Mouse (Mus musculus) intestine, postnatal 0 days (tissue): ENCODE measurements at regions not wholly inside any gene's neighbourhood (a gene's known extent, or its start where the extent isn't known, plus 50 kb on each side); places are given as distances from the start of the nearest gene placed in this dataset.

Experiments used
- ATAC-seq: fragments of 200-750 bp; cut with Nextera tagmentation; 2 replicates; pipeline ENCODE4 v1.8.0; 2017; ENCODE audit warnings: mild to moderate bottlenecking, moderate TSS enrichment, moderate library complexity
- H3K27ac ChIP-seq: fragments of 300-500 bp; sonication (generic); 2 replicates; pipeline ENCODE4 v1.5.1; 2014; ENCODE audit warnings: mild to moderate bottlenecking, low read depth, low read length, moderate library complexity
- H3K27me3 ChIP-seq: fragments of 300-500 bp; sonication (generic); replicated peaks from 2 replicates; pipeline ENCODE4 v1.6.1; 2014; ENCODE audit warnings: low read length, mixed read lengths; ENCODE audit not compliant: control insufficient read depth, insufficient read depth
- H3K36me3 ChIP-seq: fragments of 300-500 bp; sonication (generic); 2 replicates; pipeline ENCODE4 v1.6.1; 2014; ENCODE audit warnings: mild to moderate bottlenecking, moderate library complexity; ENCODE audit not compliant: control insufficient read depth, insufficient read depth
- H3K4me1 ChIP-seq: fragments of 300-500 bp; sonication (generic); replicated peaks from 2 replicates; pipeline ENCODE4 v1.6.1; 2014; ENCODE audit warnings: antibody characterized with exemption, low read length, mixed read lengths; ENCODE audit not compliant: control insufficient read depth, insufficient read depth
- H3K4me2 ChIP-seq: fragments of 300-500 bp; sonication (generic); replicated peaks from 2 replicates; pipeline ENCODE4 v1.6.1; 2014; ENCODE audit warnings: low read depth, mild to moderate bottlenecking, moderate library complexity
- H3K4me3 ChIP-seq: fragments of 300-500 bp; sonication (generic); 2 replicates; pipeline ENCODE4 v1.5.1; 2014; ENCODE audit warnings: low read depth, low read length
- H3K9ac ChIP-seq: fragments of 300-500 bp; sonication (generic); 2 replicates; pipeline ENCODE4 v1.6.1; 2014; ENCODE audit warnings: mild to moderate bottlenecking, low read depth, low read length
- H3K9me3 ChIP-seq: fragments of 300-500 bp; sonication (generic); 2 replicates; pipeline ENCODE4 v1.6.1; 2016; ENCODE audit warnings: mixed run types; ENCODE audit not compliant: control insufficient read depth
- CTCF ChIP-seq: sonication (generic); IDR thresholded peaks from 2 replicates; pipeline ENCODE4 v1.5.1; 2016; ENCODE audit warnings: low read depth, mild to moderate bottlenecking, control low read depth, antibody characterized with exemption, moderate library complexity
- WGBS: fragments of 180-500 bp; shearing (Covaris S2); extraction: QIAGEN DNeasy Blood & Tissue Kit; methylation state at CpG from one replicate; pipeline ENCODE4 v1.1.7; 2014; 5-methylcytosine and 5-hydroxymethylcytosine counted together

DNA sequence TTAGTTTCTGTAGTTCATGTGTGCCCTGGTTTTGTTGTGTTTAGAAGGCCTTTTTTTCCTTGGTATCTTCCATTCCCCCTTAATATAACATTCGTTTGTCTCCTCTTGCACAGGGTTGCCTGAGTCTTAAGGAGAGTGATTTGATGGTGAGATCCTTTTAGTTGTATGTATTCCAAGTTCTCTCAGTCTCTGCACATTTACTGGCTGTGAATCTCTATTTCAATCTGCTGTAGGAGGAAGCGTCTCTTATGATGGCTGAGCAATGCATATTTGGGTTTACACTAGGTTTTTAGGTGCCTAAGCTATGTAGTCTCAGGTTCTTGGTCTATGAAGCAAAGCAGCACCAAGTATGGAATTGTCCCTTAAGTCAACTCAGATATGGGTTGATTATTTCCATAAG lies 296.8 kb upstream of the Klhl1 start:
- Histone ChIP-seq H3K4me3 (no peak overlapping the region), H3K4me1 (no peaks in the 10 kb centered on the region), H3K27me3 (no peaks in the 10 kb centered on the region), H3K9ac (no peak overlapping the region), H3K27ac (no peak overlapping the region), H3K36me3 (no peaks in the 10 kb centered on the region), H3K9me3 (no peaks in the 10 kb centered on the region), H3K4me2 (no peak overlapping the region)
- TF ChIP-seq CTCF: no peak
- ATAC-seq: no peak
- 80% methylated on average over 2 of the region's 2 CpGs for WGBS

GRCm38 (mm10) chr14:96805284-96805683 lies 286.4 kb upstream of the Klhl1 start:
- Histone ChIP-seq H3K36me3 (no peaks in the 10 kb centered on the region), H3K9ac (no peak overlapping the region), H3K4me2 (no peak overlapping the region), H3K9me3 (no peaks in the 10 kb centered on the region), H3K27me3 (no peaks in the 10 kb centered on the region), H3K4me3 (no peak overlapping the region), H3K27ac (no peak overlapping the region), H3K4me1 (no peaks in the 10 kb centered on the region)
- 62% methylated on average over 1 of the region's 1 CpGs for WGBS
- TF ChIP-seq CTCF: no peak
- ATAC-seq: no peak

DNA sequence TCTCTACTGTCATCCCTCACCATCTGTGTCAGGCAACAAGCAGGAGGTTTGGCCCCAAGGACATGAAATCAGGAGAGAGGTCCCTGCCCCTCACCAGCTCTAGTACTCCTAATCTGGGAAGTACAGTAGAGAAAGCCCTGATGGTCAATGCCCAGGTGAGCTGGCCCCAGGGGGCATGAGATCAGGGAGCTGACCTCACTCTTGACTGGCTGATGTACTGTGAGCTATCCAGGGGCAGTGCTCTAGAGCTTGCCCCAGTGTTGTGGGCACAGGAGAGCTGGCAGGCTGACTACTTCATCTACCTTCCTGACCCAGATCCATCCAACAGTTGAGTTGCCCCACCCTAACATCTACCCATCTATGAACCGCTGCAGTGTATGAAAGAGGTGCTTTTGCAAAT lies 275.9 kb upstream of the Klhl1 start:
- ATAC-seq: no peak
- H3K4me3 ChIP-seq: no peak overlapping the region
- H3K4me2 ChIP-seq: no peak overlapping the region
- H3K9me3 ChIP-seq: no peaks in the 10 kb centered on the region
- H3K9ac ChIP-seq: no peak overlapping the region
- H3K4me1 ChIP-seq: no peaks in the 10 kb centered on the region
- 77% methylated on average over 1 of the region's 1 CpGs for WGBS
- no peaks in the 10 kb centered on the region for H3K27me3 ChIP-seq
- H3K36me3 ChIP-seq: no peaks in the 10 kb centered on the region
- no peak overlapping the region for H3K27ac ChIP-seq
- TF ChIP-seq CTCF: no peak

DNA sequence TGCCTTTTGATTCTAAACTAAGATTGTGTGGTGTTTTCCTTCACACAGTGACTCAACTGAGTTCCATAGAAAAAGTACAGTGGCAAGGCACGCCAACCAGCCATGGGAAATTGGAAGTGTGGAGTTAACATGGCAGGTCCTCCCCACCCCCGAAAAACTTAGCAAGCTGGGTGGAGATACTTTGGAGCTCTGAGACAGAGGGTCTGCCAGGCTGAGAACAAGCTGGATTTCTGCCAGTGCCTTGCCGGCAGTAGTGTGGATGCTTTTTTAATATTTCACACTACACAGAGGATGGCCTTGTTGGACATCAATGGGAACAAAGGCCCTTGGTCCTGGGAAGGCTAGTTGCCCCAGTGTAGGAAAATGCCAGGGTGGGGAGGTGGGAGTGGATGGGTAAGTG lies 269.0 kb upstream of the Klhl1 start:
- Histone ChIP-seq H3K9ac (no peak overlapping the region), H3K36me3 (no peaks in the 10 kb centered on the region), H3K27ac (no peak overlapping the region), H3K4me2 (no peak overlapping the region), H3K9me3 (no peaks in the 10 kb centered on the region), H3K4me3 (no peak overlapping the region), H3K4me1 (no peaks in the 10 kb centered on the region), H3K27me3 (no peaks in the 10 kb centered on the region)
- WGBS: 80% methylated on average over 3 of the region's 3 CpGs
- no peak for TF ChIP-seq CTCF
- ATAC-seq: no peak

GRCm38 (mm10) chr14:96787286-96787685 lies 268.4 kb upstream of the Klhl1 start:
- Histone ChIP-seq H3K4me3 (no peak overlapping the region), H3K27ac (no peak overlapping the region), H3K4me2 (no peak overlapping the region), H3K9me3 (no peaks in the 10 kb centered on the region), H3K4me1 (no peaks in the 10 kb centered on the region), H3K36me3 (no peaks in the 10 kb centered on the region), H3K9ac (no peak overlapping the region), H3K27me3 (no peaks in the 10 kb centered on the region)
- no peak for ATAC-seq
- no peak for TF ChIP-seq CTCF
- 37% methylated on average over 1 of the region's 1 CpGs for WGBS

GRCm38 (mm10) chr14:96775801-96776200 lies 256.9 kb upstream of the Klhl1 start:
- Histone ChIP-seq H3K4me3 (no peak overlapping the region), H3K4me1 (no peaks in the 10 kb centered on the region), H3K9me3 (no peaks in the 10 kb centered on the region), H3K36me3 (no peaks in the 10 kb centered on the region), H3K27ac (no peak overlapping the region), H3K9ac (no peak overlapping the region), H3K4me2 (no peak overlapping the region), H3K27me3 (no peaks in the 10 kb centered on the region)
- WGBS: 79% methylated on average over 1 of the region's 1 CpGs
- no peak for TF ChIP-seq CTCF
- ATAC-seq: no peak

DNA sequence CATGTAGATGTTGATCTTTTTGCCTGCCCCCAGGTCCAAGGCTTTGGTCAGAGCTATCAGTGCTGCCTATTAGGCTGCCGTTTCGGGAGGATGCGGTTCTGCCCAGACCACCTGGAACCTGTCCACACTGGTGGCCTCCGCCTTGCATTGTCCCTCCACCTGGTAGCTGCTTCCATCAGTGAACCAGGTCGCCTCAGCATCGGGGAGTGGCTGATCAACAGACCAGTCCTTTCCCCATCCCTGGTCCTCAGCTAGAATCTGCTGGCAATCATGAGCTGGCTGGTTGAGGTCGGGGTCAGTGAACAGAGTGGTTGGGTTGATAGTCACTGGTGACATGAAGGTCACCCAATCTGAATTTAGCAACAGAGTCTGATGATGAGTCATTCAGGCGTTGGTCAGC lies 241.7 kb upstream of the Klhl1 start:
- ATAC-seq: no peak
- no peak overlapping the region for H3K9ac ChIP-seq
- no peaks in the 10 kb centered on the region for H3K4me1 ChIP-seq
- no peak for TF ChIP-seq CTCF
- 94% methylated on average over 8 of the region's 8 CpGs for WGBS
- H3K9me3 ChIP-seq: no peaks in the 10 kb centered on the region
- H3K4me2 ChIP-seq: no peak overlapping the region
- H3K4me3 ChIP-seq: no peak overlapping the region
- H3K27me3 ChIP-seq: no peaks in the 10 kb centered on the region
- H3K27ac ChIP-seq: no peak overlapping the region
- no peaks in the 10 kb centered on the region for H3K36me3 ChIP-seq
